Mouse (Mus musculus) lung, postnatal 0 days (tissue): ENCODE measurements around the gene Intu. TPM values are rescaled to one million over a fixed set of nuclear protein-coding genes. Genes with fewer than 3 reads are reported as not detected.

Experiments
- ATAC-seq: fragments of 200-750 bp; cut with Nextera tagmentation; 2 replicates; pipeline ENCODE4 v1.8.0; 2017; ENCODE audit warnings: moderate library complexity
- DNase-seq: peaks from one replicate; pipeline ENCODE4 v3.0.0-alpha.2; 2016; ENCODE audit warnings: low spot score
- H3K27ac ChIP-seq: fragments of 300-500 bp; sonication (generic); 2 replicates; pipeline ENCODE4 v1.5.1; 2014; ENCODE audit warnings: antibody characterized with exemption, mild to moderate bottlenecking, low read length, mixed read lengths
- H3K27me3 ChIP-seq: fragments of 300-500 bp; sonication (generic); replicated peaks from 2 replicates; pipeline ENCODE4 v1.6.1; 2014; ENCODE audit warnings: low read length, mixed read lengths; ENCODE audit not compliant: insufficient read depth
- H3K36me3 ChIP-seq: fragments of 300-500 bp; sonication (generic); 2 replicates; pipeline ENCODE4 v1.6.1; 2014; ENCODE audit warnings: low read length, mixed read lengths; ENCODE audit not compliant: insufficient read depth
- H3K4me1 ChIP-seq: fragments of 300-500 bp; sonication (generic); 2 replicates; pipeline ENCODE4 v1.6.1; 2014; ENCODE audit warnings: antibody characterized with exemption, low read depth, low read length, mixed read lengths; ENCODE audit not compliant: insufficient read depth
- H3K4me2 ChIP-seq: fragments of 300-500 bp; sonication (generic); replicated peaks from 2 replicates; pipeline ENCODE4 v1.6.1; 2014; ENCODE audit warnings: low read depth, mild to moderate bottlenecking, low read length, moderate library complexity, mixed read lengths
- H3K4me3 ChIP-seq: fragments of 300-500 bp; sonication (generic); 2 replicates; pipeline ENCODE4 v1.5.1; 2014; ENCODE audit warnings: low read depth, low read length
- H3K9ac ChIP-seq: fragments of 300-500 bp; sonication (generic); replicated peaks from 2 replicates; pipeline ENCODE4 v1.6.1; 2014; ENCODE audit warnings: low read depth, mild to moderate bottlenecking
- H3K9me3 ChIP-seq: fragments of 300-500 bp; sonication (generic); 2 replicates; pipeline ENCODE4 v1.6.1; 2016; ENCODE audit warnings: low read length, mixed read lengths
- CTCF ChIP-seq: IDR thresholded peaks from 2 replicates; pipeline ENCODE4 v1.5.1; 2016; ENCODE audit warnings: antibody characterized with exemption, mild to moderate bottlenecking
- EP300 ChIP-seq: IDR thresholded peaks from 2 replicates; pipeline ENCODE4 v1.6.1; 2016; ENCODE audit warnings: antibody characterized with exemption, mild to moderate bottlenecking, control low read depth
- WGBS: fragments of 180-500 bp; shearing (Covaris S2); extraction: QIAGEN DNeasy Blood & Tissue Kit; methylation state at CpG from one replicate; pipeline ENCODE4 v1.1.7; 2014; 5-methylcytosine and 5-hydroxymethylcytosine counted together
- polyA plus RNA-seq: library from polyadenylated mRNA; unstranded; fragments of >200 nt; fragmentation: Nextera tagmentation; extraction: Ambion mirVana; gene quantifications from 2 replicates; pipeline ENCODE4 v1.2.1, GENCODE M21; 2015

Intu gene
- polyA plus RNA-seq, 1 experiment from 2014 or later, result 1.1 TPM

DNA sequence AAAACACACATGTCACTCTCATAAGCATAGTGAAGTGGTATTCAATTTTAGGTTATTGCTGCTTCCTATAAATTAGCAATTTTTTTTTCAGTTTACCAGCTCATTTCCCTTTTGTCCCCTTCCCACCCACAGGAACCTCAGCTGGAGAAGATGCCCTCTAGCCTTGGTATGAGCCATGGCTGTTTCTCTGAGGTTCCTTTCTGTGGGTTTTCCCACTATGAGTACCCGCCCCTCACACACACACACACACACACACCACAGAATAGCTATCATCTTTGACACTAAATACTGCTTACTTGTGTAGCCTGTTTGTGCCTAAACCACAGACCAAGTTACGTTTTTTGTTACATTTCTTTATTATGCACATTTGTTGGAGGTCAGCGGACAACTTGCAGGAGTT, 138.3 kb downstream of the Intu start:
- H3K4me3 ChIP-seq, result no peak overlapping the region
- no peak overlapping the region for H3K4me2 ChIP-seq
- no peak overlapping the region for H3K27ac ChIP-seq
- no peak overlapping the region for H3K9ac ChIP-seq
- DNase-seq (no peak), ATAC-seq (no peak)
- no peaks in the 10 kb centered on the region for H3K27me3 ChIP-seq
- 89% methylated on average over 3 of the region's 3 CpGs for WGBS
- no peaks in the 10 kb centered on the region for H3K36me3 ChIP-seq
- no peaks in the 10 kb centered on the region for H3K4me1 ChIP-seq
- no peaks in the 10 kb centered on the region for H3K9me3 ChIP-seq
- TF ChIP-seq EP300, result no peak

DNA sequence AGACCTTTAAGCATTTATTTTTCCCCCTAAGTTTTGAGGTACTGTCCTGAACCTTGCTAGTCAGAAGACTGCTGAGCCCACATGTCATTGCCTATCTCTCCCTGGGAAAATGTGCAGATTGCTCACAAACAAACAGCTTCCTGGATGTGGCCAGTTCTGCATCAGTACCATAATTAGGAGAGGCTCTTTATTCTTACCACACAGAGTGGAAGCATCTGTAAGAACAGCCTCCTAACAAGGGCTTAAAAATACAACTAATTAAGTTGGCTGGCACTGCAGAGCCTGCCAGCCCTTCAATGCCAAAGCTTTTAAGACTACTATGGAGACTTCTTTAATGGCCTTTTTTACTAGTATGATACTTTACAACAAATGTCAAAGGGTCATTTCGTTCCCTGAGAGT, 142.4 kb downstream of the Intu start:
- TF ChIP-seq CTCF (no peak), EP300 (no peak)
- Histone ChIP-seq H3K4me2 (no peak overlapping the region), H3K36me3 (no peaks in the 10 kb centered on the region), H3K9ac (no peak overlapping the region), H3K9me3 (no peaks in the 10 kb centered on the region), H3K27ac (no peak overlapping the region), H3K4me1 (no peaks in the 10 kb centered on the region), H3K27me3 (no peaks in the 10 kb centered on the region), H3K4me3 (no peak overlapping the region)
- no peak for DNase-seq
- no peak for ATAC-seq
- 77% methylated on average over 1 of the region's 1 CpGs for WGBS

DNA sequence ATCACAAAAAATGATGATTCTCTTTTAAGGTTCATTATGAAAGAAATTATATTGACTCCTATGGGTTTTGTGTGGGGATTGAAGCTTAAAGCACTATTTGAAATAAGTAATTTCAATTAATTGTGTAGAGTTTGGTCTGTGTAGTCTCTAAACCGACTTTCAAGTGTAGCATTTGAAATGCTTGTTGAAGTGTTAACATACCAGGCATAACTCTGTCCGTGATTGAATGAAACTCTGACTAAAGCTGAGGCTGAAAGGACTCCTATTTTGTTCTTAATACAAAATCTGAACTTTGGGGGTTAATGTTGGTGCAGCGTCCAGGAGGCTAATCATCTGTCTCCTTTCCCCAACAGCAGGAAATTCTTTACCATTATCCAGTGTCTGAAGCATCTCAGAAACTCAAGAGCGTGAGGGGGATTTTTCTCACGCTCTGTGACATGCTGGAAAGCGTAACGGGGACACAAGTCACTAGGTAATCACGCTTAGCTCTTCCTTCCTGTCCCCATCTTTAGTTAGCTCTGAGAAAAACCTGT, 143.9 kb downstream of the Intu start:
- H3K4me3 ChIP-seq, result no peak overlapping the region
- H3K4me1 ChIP-seq, result no peaks in the 10 kb centered on the region
- no peak overlapping the region for H3K9ac ChIP-seq
- H3K27me3 ChIP-seq, result no peaks in the 10 kb centered on the region
- H3K9me3 ChIP-seq, result no peaks in the 10 kb centered on the region
- no peak for DNase-seq
- no peaks in the 10 kb centered on the region for H3K36me3 ChIP-seq
- ATAC-seq, result no peak
- H3K27ac ChIP-seq, result no peak overlapping the region
- no peak overlapping the region for H3K4me2 ChIP-seq
- 40% methylated on average over 8 of the region's 8 CpGs for WGBS
- no peak for TF ChIP-seq CTCF
- no peak for TF ChIP-seq EP300

DNA sequence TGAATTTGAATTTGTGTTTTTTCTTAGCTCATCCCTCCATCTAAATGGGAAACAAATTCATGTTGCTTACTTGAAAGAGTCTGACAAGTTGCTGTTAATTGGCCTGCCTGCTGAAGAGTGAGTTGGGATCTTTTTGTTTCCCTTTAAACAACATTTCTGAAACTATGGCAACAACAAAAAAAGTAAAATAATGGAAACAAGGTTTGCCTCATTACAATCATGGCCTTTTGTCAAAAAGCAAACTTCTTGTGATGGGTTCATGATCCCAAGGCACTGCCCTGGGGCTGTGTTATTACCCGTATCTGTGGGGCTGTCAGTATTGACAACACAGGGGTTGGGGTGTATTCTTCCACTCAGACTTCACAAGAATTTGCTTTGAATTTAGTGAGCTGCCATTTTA, 147.8 kb downstream of the Intu start:
- H3K27ac ChIP-seq, result no peak overlapping the region
- no peak for DNase-seq
- 79% methylated on average over 1 of the region's 1 CpGs for WGBS
- no peak overlapping the region for H3K9ac ChIP-seq
- H3K36me3 ChIP-seq, result no peaks in the 10 kb centered on the region
- no peak overlapping the region for H3K4me2 ChIP-seq
- no peaks in the 10 kb centered on the region for H3K27me3 ChIP-seq
- TF ChIP-seq EP300 (no peak), CTCF (no peak)
- no peaks in the 10 kb centered on the region for H3K4me1 ChIP-seq
- H3K9me3 ChIP-seq, result no peaks in the 10 kb centered on the region
- ATAC-seq, result no peak
- H3K4me3 ChIP-seq, result no peak overlapping the region

DNA sequence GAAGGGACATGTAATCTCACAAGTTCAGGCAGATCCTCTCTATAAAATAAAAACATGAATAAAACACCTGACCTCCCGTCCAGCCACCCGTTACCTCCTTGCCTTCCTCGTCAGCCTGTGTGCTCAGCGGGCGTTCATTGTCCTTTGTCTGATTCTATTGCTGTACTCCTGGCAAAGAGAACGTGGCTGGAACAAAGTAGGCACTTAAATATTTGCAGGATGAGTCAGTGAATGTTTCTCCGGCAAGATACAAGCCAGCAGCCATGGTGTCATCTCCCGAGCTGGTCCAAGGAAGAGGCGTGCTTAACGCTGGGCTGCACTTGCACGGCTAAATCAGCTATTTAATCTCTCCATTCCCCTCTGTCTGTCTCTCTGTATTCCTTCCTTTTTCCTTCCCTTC, 151.3 kb downstream of the Intu start:
- H3K9ac ChIP-seq, result no peak overlapping the region
- H3K9me3 ChIP-seq, result no peaks in the 10 kb centered on the region
- H3K4me2 ChIP-seq, result no peak overlapping the region
- H3K27ac ChIP-seq, result no peak overlapping the region
- DNase-seq (peak; percentile 10), ATAC-seq (no peak; the same call in 1 of the 2 replicates)
- H3K36me3 ChIP-seq, result no peaks in the 10 kb centered on the region
- H3K27me3 ChIP-seq, result no peaks in the 10 kb centered on the region
- WGBS, result 59% methylated on average over 11 of the region's 11 CpGs
- H3K4me3 ChIP-seq, result no peak overlapping the region
- no peaks in the 10 kb centered on the region for H3K4me1 ChIP-seq
- TF ChIP-seq CTCF (no peak), EP300 (no peak)

DNA sequence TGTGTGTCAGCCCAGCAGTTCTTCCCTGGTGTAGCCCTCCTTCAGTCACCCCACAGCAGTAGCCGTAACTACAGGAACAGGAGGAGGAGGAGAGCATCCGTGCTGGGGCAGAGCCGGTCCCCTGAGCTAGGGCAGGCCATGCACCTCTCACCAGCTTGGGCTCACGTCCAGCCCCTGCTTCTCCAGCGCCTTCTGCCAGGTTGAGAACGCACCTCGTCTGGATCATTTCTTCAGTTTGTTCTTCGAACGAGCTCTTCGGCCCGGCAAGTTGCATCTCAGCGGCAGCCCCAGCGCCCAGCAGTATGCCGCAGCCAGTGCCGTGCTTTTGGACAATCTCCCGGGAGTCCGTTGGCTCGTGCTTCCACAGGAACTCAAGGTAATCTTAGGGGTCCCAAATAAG, 152.1 kb downstream of the Intu start:
- TF ChIP-seq CTCF, result no peak
- TF ChIP-seq EP300, result no peak
- H3K27ac ChIP-seq, result no peak overlapping the region
- DNase-seq (no peak), ATAC-seq (no peak)
- no peaks in the 10 kb centered on the region for H3K9me3 ChIP-seq
- no peak overlapping the region for H3K4me2 ChIP-seq
- H3K36me3 ChIP-seq, result no peaks in the 10 kb centered on the region
- H3K27me3 ChIP-seq, result no peaks in the 10 kb centered on the region
- WGBS, result 87% methylated on average over 18 of the region's 18 CpGs
- H3K4me1 ChIP-seq, result no peaks in the 10 kb centered on the region
- no peak overlapping the region for H3K4me3 ChIP-seq
- no peak overlapping the region for H3K9ac ChIP-seq
